Mouse (Mus musculus) forebrain, embryonic 12.5 days (tissue): ENCODE results near the gene Ttc22. TPM values are rescaled to one million over a fixed set of nuclear protein-coding genes. Genes with fewer than 3 reads are reported as not detected.

Experiments used
- ATAC-seq: fragments of 200-750 bp; cut with Nextera tagmentation; 2 replicates; pipeline ENCODE4 v1.8.0; 2017; ENCODE audit warnings: moderate TSS enrichment; ENCODE audit not compliant: low FRiP score
- H3K27ac ChIP-seq: fragments of 300-500 bp; sonication (generic); 2 replicates; pipeline ENCODE4 v1.5.1; 2016; ENCODE audit warnings: mild to moderate bottlenecking
- H3K27me3 ChIP-seq: fragments of 300-500 bp; sonication (generic); 2 replicates; pipeline ENCODE4 v1.6.1; 2016; ENCODE audit warnings: mild to moderate bottlenecking
- H3K36me3 ChIP-seq: fragments of 300-500 bp; sonication (generic); replicated peaks from 2 replicates; pipeline ENCODE4 v1.6.1; 2016; ENCODE audit warnings: mild to moderate bottlenecking
- H3K4me1 ChIP-seq: fragments of 300-500 bp; sonication (generic); 2 replicates; pipeline ENCODE4 v1.6.1; 2016
- H3K4me2 ChIP-seq: fragments of 300-500 bp; sonication (generic); 2 replicates; pipeline ENCODE4 v1.6.1; 2016; ENCODE audit warnings: mild to moderate bottlenecking, moderate library complexity
- H3K4me3 ChIP-seq: fragments of 300-500 bp; sonication (generic); replicated peaks from 2 replicates; pipeline ENCODE4 v1.5.1; 2016; ENCODE audit warnings: mild to moderate bottlenecking
- H3K9ac ChIP-seq: fragments of 300-500 bp; sonication (generic); 2 replicates; pipeline ENCODE4 v1.6.1; 2016; ENCODE audit warnings: mild to moderate bottlenecking
- H3K9me3 ChIP-seq: fragments of 300-500 bp; sonication (generic); 2 replicates; pipeline ENCODE4 v1.6.1; 2016
- WGBS: fragments of 180-500 bp; shearing (Covaris S2); methylation state at CpG from one replicate; pipeline ENCODE4 v1.1.7; 2016; 5-methylcytosine and 5-hydroxymethylcytosine counted together
- polyA plus RNA-seq: library from polyadenylated mRNA; unstranded; fragments of >200 nt; fragmentation: Nextera tagmentation; extraction: Ambion mirVana; gene quantifications from 2 replicates; pipeline ENCODE4 v1.2.1, GENCODE M21; 2016

The Ttc22 gene
- polyA plus RNA-seq, 1 experiment from 2014 or later = 0.17 TPM

DNA sequence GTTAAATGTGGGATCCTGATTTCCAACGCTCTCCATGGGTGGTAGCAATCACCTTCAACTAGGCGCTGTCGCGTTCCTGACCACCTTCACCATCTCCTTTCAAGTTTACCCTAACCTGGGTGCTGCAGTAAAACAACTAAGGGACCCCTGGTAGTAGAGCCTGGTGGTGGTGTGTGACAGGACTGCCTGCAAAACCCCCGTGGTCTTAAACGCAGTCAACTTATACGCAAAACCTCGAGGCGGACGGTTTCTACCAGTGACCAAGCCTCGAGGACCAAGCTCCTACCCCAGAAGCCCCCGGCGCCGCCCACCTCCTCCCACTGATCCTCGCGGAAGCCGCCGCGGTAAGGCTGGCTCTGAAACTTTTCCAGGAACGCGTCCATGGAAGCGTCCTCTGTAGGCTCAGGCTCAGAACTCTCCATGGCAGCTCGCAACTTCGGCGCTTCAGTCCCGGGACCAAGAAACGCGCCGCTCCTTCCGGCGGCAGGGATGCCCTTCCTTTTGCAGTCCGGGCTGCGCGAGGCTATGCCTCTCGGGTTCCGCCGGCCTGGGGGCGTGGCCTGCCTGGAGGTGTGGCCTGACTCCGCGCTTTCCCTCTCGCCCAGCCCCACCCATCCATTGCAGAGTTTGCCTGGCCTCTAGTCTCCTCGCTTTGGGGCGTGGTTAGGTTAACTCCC lies 56.3 kb downstream of the Ttc22 start, which contains the start of gene Ttc4:
Gene Ttc4, minus strand, starts transcription at position 503 of the 677 bp plus-strand sequence.
- ATAC-seq = peak; percentile 97
- WGBS = under 1% methylated on average over 43 of the region's 43 CpGs
- Histone ChIP-seq H3K27ac (no peak within 1 kb of the TSS), H3K4me1 (peaks cover 10% of the 10 kb centered on the region), H3K9me3 (no peaks in the 10 kb centered on the region), H3K36me3 (peaks cover 28% of the 10 kb centered on the region), H3K4me3 (peak within 1 kb of the TSS; percentile 76), H3K27me3 (no peaks in the 10 kb centered on the region), H3K9ac (peak within 1 kb of the TSS; percentile 79), H3K4me2 (peak within 1 kb of the TSS; percentile 74)

DNA sequence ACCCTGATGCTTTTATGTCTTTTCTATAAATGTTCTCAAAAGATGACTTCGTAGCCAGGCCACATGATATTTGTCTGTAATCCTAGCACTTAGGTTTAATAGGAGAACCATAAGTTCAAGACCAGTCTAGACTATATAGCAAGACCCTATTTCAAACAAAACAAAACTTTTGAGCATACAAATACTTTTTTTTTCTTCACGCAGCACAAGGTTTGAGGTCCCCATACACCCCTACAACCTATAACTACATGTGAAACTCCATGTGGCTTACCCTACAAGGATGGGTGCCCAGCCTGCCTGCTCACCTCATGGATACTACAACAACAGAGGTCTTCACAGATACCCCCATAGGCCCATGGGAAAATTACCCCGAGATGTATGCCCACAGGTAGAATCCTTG lies 56.9 kb downstream of the Ttc22 start:
- no peak overlapping the region for H3K27ac ChIP-seq
- peak overlapping the region; percentile 74 for H3K4me2 ChIP-seq

DNA sequence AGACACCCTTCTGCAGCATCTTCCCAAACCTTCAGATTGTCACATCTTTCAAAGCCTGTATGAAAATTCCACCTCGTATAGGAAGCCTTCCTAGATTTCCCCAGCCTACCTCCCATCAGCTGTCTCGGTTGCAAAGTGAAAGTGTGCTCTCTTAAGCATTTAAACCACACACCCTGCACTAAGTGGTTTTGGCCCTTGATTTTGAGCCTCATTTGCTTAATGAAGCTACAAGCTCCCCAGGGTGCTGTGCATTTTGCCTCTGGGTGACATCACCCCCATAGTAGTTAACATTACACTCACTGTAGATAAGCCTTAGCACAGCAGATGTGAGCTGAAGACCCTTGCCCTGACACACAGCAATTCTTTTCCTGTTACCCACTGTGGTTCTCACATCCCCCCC lies 58.7 kb downstream of the Ttc22 start:
- no peak for ATAC-seq
- no peak overlapping the region for H3K4me3 ChIP-seq
- H3K27ac ChIP-seq = no peak overlapping the region
- no peaks in the 10 kb centered on the region for H3K9me3 ChIP-seq
- H3K9ac ChIP-seq = no peak overlapping the region
- H3K4me1 ChIP-seq = peaks cover 10% of the 10 kb centered on the region
- WGBS = 59% methylated on average over 2 of the region's 2 CpGs
- no peaks in the 10 kb centered on the region for H3K27me3 ChIP-seq
- peaks cover 10% of the 10 kb centered on the region for H3K36me3 ChIP-seq
- no peak overlapping the region for H3K4me2 ChIP-seq

More for the DNA sequence above, 56.9 kb downstream of the Ttc22 start:
- H3K9ac ChIP-seq = no peak overlapping the region
- no peaks in the 10 kb centered on the region for H3K9me3 ChIP-seq
- 50% methylated on average over 3 of the region's 3 CpGs for WGBS
- H3K4me1 ChIP-seq = peaks cover 10% of the 10 kb centered on the region
- H3K36me3 ChIP-seq = peaks cover 24% of the 10 kb centered on the region
- peak overlapping the region; percentile 76 for H3K4me3 ChIP-seq
- no peaks in the 10 kb centered on the region for H3K27me3 ChIP-seq
- ATAC-seq = no peak; the same call in 1 of the 2 replicates

DNA sequence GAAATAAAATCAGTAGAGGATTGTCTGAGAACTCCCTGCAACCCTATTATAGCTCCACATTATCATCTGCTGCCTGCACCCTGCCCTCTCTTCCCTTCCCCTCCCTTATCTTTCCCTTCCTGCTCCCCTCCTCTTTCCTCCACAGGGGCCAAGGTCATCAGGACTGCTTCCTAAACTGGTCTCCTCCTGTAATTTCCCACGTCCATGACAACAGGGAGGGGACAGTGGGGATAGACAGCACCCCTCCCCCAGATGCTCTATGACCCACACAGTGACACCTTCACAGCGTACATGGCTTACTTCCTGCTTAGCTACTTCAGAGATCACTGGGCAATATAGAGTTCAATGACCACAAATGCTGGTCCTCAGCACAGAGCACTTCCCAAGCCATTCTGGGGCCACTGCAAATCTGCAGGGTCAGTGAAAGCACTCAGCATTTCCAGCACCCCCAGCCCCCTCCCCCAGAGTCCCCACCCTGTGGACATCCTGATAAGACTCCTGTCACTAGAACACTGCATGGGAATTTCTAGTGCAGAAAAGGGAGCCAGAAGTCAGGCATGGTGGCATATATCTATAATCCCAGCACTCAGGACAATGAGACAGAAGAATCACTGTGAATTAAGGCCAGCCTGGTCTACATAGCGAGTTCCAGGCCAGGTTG lies 66.5 kb downstream of the Ttc22 start:
- ATAC-seq = no peak
- Histone ChIP-seq H3K4me2 (no peak overlapping the region), H3K4me1 (no peaks in the 10 kb centered on the region), H3K27me3 (peaks cover 10% of the 10 kb centered on the region; the same call in 1 of the 2 replicates), H3K36me3 (no peaks in the 10 kb centered on the region), H3K9ac (no peak overlapping the region), H3K4me3 (no peak overlapping the region), H3K27ac (no peak overlapping the region), H3K9me3 (no peaks in the 10 kb centered on the region)
- WGBS = 59% methylated on average over 3 of the region's 3 CpGs

Other genes starting within 250 kb of the Ttc22 start
- gene Pcsk9, start 158.1 kb upstream of the Ttc22 start, polyA plus RNA-seq = 3.5 and 4.9 TPM in 2 replicates
- gene Bsnd, start 130.1 kb upstream of the Ttc22 start, polyA plus RNA-seq = not detected in 2 replicates
- gene Dhcr24, start 61.4 kb upstream of the Ttc22 start, polyA plus RNA-seq = 6.4 and 9.8 TPM in 2 replicates
- 0.17 and 0.42 TPM in 2 replicates for gene Lexm, start 5.2 kb upstream of the Ttc22 start, polyA plus RNA-seq
- 11.2 and 15.9 TPM in 2 replicates for gene Pars2, start 28.6 kb downstream of the Ttc22 start, polyA plus RNA-seq
- gene Ttc4, start 56.5 kb downstream of the Ttc22 start, polyA plus RNA-seq = 96.2 and 98.8 TPM in 2 replicates
- gene Mroh7, start 108.5 kb downstream of the Ttc22 start, polyA plus RNA-seq = 0.14 and 0.28 TPM in 2 replicates
- gene Fam151a, start 111.5 kb downstream of the Ttc22 start, polyA plus RNA-seq = not detected in 2 replicates
- gene Acot11, start 182.6 kb downstream of the Ttc22 start, polyA plus RNA-seq = 1.4 TPM in 2 replicates